Mouse (Mus musculus): ENCODE measurements around the gene Bola1.
A peak's percentile ranks its signal among the peaks of the same experiment; 100 is the strongest.
"Not testable (repeated sequence)": the region's sequence is repeated elsewhere in the genome, so short reads cannot be mapped to it uniquely, and the experiment has no call there.

The Bola1 gene

GRCm38 (mm10) chr3:96225421-96225820 is 5.9 kb upstream of the Bola1 start:
- DNase-seq = no peak

GRCm38 (mm10) chr3:96222774-96223173 is 3.3 kb upstream of the Bola1 start:
- no peak for DNase-seq

- DNase-seq = no peak
Measured at GRCm38 (mm10) chr3:96221640-96222038, 2.1 kb upstream of the Bola1 start.

GRCm38 (mm10) chr3:96220765-96221639 is 1.5 kb upstream of the Bola1 start, which contains the start of the genes Hist2h2ac and Hist2h2be:
TSS of gene Hist2h2ac (minus strand) at chr3:96220880.
TSS of gene Hist2h2be (plus strand) at chr3:96221119.
- DNase-seq = peak; percentile 84

GRCm38 (mm10) chr3:96220131-96220764 is 739 bp upstream of the Bola1 start:
- DNase-seq = not testable (repeated sequence)

GRCm38 (mm10) chr3:96219191-96219641 is 293 bp downstream of the Bola1 start:
- DNase-seq = no peak

GRCm38 (mm10) chr3:96209242-96209641 is 10.3 kb downstream of the Bola1 start:
- peak; percentile 54 for DNase-seq

GRCm38 (mm10) chr3:96207819-96208218 is 11.7 kb downstream of the Bola1 start:
- no peak for DNase-seq

- DNase-seq = no peak
Measured at GRCm38 (mm10) chr3:96199731-96200130, 19.8 kb downstream of the Bola1 start.

- not testable (repeated sequence) for DNase-seq
Measured at GRCm38 (mm10) chr3:96198601-96199251, 20.8 kb downstream of the Bola1 start.

- no peak for DNase-seq
Measured at GRCm38 (mm10) chr3:96198181-96198580, 21.3 kb downstream of the Bola1 start.

- peak; percentile 93 for DNase-seq
Measured at GRCm38 (mm10) chr3:96197129-96197749, 22.3 kb downstream of the Bola1 start.

GRCm38 (mm10) chr3:96196437-96197128 is 22.9 kb downstream of the Bola1 start:
- no peak for DNase-seq

GRCm38 (mm10) chr3:96195616-96196313 is 23.7 kb downstream of the Bola1 start:
- no peak for DNase-seq

GRCm38 (mm10) chr3:96194966-96195365 is 24.5 kb downstream of the Bola1 start:
- DNase-seq = no peak

GRCm38 (mm10) chr3:96192977-96193376 is 26.5 kb downstream of the Bola1 start:
- peak; percentile 22 for DNase-seq

GRCm38 (mm10) chr3:96182382-96182776 is 37.1 kb downstream of the Bola1 start:
- DNase-seq = no peak

- no peak for DNase-seq
Measured at GRCm38 (mm10) chr3:96181510-96182381, 37.8 kb downstream of the Bola1 start.

- DNase-seq = peak; percentile 79
Measured at GRCm38 (mm10) chr3:96180727-96181477, 38.6 kb downstream of the Bola1 start, which contains the start of gene Sv2a. TSS of gene Sv2a (plus strand) at chr3:96181151.

GRCm38 (mm10) chr3:96179531-96179930 is 40.0 kb downstream of the Bola1 start:
- DNase-seq = no peak
